Mouse (Mus musculus): ENCODE results near the gene Tiam1.

The Tiam1 gene

GRCm38 (mm10) chr16:90143760-90144516 lies at the start of gene Tiam1:
Tiam1 (minus strand) TSS chr16:90143769.
- peak; percentile 94 for DNase-seq (ENCODE audit: low spot score)

GRCm38 (mm10) chr16:90191289-90191688 lies 47.7 kb upstream of the Tiam1 start:
- no peak for DNase-seq (ENCODE audit: low spot score)

- DNase-seq (ENCODE audit: low spot score): no peak
Measured at GRCm38 (mm10) chr16:90187453-90187852, 43.9 kb upstream of the Tiam1 start.

GRCm38 (mm10) chr16:90185928-90186588 lies 42.5 kb upstream of the Tiam1 start:
- peak; percentile 37 for DNase-seq (ENCODE audit: low spot score)

- no peak for DNase-seq (ENCODE audit: low spot score)
Measured at GRCm38 (mm10) chr16:90184135-90184534, 40.6 kb upstream of the Tiam1 start.

GRCm38 (mm10) chr16:90181673-90182072 lies 38.1 kb upstream of the Tiam1 start:
- DNase-seq (ENCODE audit: low spot score): peak; percentile 29

- DNase-seq (ENCODE audit: low spot score): no peak
Measured at GRCm38 (mm10) chr16:90180975-90181374, 37.4 kb upstream of the Tiam1 start.

- no peak for DNase-seq (ENCODE audit: low spot score)
Measured at GRCm38 (mm10) chr16:90179892-90180291, 36.3 kb upstream of the Tiam1 start.

- no peak for DNase-seq (ENCODE audit: low spot score)
Measured at GRCm38 (mm10) chr16:90178404-90178803, 34.8 kb upstream of the Tiam1 start.

GRCm38 (mm10) chr16:90177425-90177824 lies 33.9 kb upstream of the Tiam1 start:
- no peak for DNase-seq (ENCODE audit: low spot score)

GRCm38 (mm10) chr16:90176472-90176871 lies 32.9 kb upstream of the Tiam1 start:
- DNase-seq (ENCODE audit: low spot score): no peak

- DNase-seq (ENCODE audit: low spot score): no peak
Measured at GRCm38 (mm10) chr16:90171416-90171815, 27.8 kb upstream of the Tiam1 start.

GRCm38 (mm10) chr16:90170676-90171075 lies 27.1 kb upstream of the Tiam1 start:
- DNase-seq (ENCODE audit: low spot score): no peak

GRCm38 (mm10) chr16:90169863-90170630 lies 26.5 kb upstream of the Tiam1 start:
- DNase-seq (ENCODE audit: low spot score): no peak

GRCm38 (mm10) chr16:90167646-90168045 lies 24.1 kb upstream of the Tiam1 start:
- DNase-seq (ENCODE audit: low spot score): peak; percentile 31

- no peak for DNase-seq (ENCODE audit: low spot score)
Measured at GRCm38 (mm10) chr16:90165435-90165834, 21.9 kb upstream of the Tiam1 start.

GRCm38 (mm10) chr16:90164942-90165341 lies 21.4 kb upstream of the Tiam1 start:
- no peak for DNase-seq (ENCODE audit: low spot score)

GRCm38 (mm10) chr16:90155080-90155479 lies 11.5 kb upstream of the Tiam1 start:
- DNase-seq (ENCODE audit: low spot score): no peak

GRCm38 (mm10) chr16:90150820-90151219 lies 7.3 kb upstream of the Tiam1 start:
- no peak for DNase-seq (ENCODE audit: low spot score)

- no peak for DNase-seq (ENCODE audit: low spot score)
Measured at GRCm38 (mm10) chr16:90150126-90150525, 6.6 kb upstream of the Tiam1 start.

GRCm38 (mm10) chr16:90149335-90149734 lies 5.8 kb upstream of the Tiam1 start:
- peak; percentile 23 for DNase-seq (ENCODE audit: low spot score)

- DNase-seq (ENCODE audit: low spot score): no peak
Measured at GRCm38 (mm10) chr16:90145244-90145643, 1.7 kb upstream of the Tiam1 start.

- no peak for DNase-seq (ENCODE audit: low spot score)
Measured at GRCm38 (mm10) chr16:90144541-90144940, 972 bp upstream of the Tiam1 start.
